Mouse (Mus musculus) brain, embryonic 18.5 days (tissue): ENCODE measurements at regions not wholly inside any gene's neighbourhood (a gene's known extent, or its start where the extent isn't known, plus 50 kb on each side); places are given as distances from the start of the nearest gene placed in this dataset.

ENCODE experiments used
- DNase-seq: peaks from one replicate; pipeline ENCODE4 v3.0.0-alpha.2; 2012; ENCODE audit warnings: low read depth, low spot score

DNA sequence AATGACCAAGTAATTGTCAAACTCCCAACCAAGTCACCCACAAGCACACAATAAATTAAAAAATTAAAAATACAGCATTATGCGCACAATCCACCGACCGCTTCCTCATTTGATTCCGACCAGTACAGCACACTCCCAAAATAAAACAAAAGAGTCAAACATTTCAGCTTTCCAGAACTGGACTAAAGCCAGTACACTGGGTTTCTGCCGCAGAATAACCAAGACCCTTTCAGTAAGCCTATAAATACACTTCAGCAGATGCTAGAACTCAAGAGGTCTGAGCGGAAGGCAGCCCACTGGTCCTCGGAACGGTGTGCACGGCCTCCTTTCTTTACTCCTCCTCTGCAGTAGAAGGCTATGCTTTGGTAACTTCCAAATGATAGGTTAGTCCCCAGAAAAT is 98.2 kb upstream of the Selenok start:
- DNase-seq: no peak

DNA sequence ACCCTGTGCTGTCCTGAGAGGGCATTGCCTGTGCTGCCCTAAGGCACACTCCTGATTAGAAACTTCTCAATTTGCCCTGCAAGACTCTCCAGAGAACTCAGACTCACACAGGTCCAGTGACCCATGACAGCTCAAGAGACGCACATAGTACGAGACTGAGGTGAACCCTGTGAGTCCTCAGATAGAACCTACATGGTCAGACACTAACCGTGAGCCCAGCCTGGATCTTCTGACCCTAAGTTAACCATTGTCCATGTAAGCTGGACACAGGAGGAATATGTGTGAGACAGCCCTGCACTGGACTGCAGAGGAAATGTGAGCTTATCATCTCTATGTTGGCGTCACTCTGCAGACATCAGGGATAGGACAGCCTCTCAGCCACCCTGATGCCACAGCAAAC is 91.4 kb upstream of the Selenok start:
- no peak for DNase-seq

GRCm38 (mm10) chr14:29877671-29878422 is 90.3 kb upstream of the Selenok start:
- DNase-seq: no peak

GRCm38 (mm10) chr14:29878423-29878800 is 89.7 kb upstream of the Selenok start:
- DNase-seq: no peak

- no peak for DNase-seq
These were observed 88.8 kb upstream of the Selenok start for GRCm38 (mm10) chr14:29879283-29879682.

- peak; percentile 28 for DNase-seq
These were observed 85.3 kb upstream of the Selenok start for GRCm38 (mm10) chr14:29882666-29883344.

- peak; percentile 39 for DNase-seq
These were observed 72.6 kb upstream of the Selenok start for GRCm38 (mm10) chr14:29895332-29895988.

DNA sequence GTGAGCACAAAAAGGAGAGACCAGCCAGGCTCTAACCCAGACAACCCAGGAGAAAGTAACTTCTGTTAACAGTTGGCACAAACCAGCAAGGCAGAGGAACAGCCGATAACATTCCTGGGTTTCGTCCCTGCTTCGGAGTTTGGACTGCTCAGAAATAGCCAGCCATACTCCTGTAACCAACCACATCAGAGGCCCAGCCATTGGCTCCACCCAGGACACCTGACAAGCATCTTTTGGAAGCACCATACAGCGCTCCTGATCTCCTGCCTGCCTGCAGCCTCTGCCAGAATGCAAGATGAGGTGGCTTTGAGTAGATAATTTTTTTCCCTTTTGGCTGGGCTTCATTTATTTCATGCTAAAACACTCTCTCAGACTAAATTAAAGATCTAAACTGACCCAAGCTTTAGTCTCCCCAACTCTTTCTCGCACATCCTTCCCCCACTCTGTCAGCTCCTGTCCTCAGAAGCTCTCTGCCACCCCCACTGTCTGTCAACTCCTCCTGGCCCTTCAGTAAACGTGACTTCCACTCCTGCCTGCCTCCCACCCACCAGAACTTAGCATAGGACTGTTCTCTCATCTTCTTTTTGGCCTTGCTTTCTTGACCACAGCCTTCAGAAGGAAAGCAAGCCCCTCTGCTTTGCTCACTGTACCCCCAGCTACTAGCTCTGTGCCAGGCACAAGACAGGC is 72.0 kb upstream of the Selenok start:
- no peak for DNase-seq

GRCm38 (mm10) chr14:29900931-29901330 is 67.2 kb upstream of the Selenok start:
- no peak for DNase-seq

GRCm38 (mm10) chr14:29903574-29903973 is 64.5 kb upstream of the Selenok start:
- DNase-seq: no peak

DNA sequence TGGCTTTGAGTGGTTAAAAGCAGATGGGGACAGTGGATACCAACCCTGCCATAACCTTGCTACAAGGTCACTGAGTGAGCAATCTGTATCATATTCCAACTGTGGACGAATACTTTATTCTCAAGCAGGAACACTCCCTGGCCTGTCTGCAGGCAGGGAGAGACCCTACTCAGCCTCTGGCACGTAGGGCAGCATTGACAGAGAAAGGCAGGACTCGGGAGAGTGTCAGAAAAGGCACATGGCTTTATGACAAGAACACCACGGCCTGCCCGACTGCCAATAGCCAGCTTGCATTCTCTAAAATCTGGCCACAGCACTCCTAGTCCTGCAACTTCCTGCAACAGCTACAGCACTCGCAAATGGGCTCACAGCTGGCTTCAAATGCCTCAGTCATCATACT is 63.3 kb upstream of the Selenok start:
- DNase-seq: no peak

GRCm38 (mm10) chr14:29909741-29910140 is 58.4 kb upstream of the Selenok start:
- DNase-seq: no peak
